Mouse (Mus musculus): ENCODE measurements around the gene Mef2a.

The Mef2a gene

DNA sequence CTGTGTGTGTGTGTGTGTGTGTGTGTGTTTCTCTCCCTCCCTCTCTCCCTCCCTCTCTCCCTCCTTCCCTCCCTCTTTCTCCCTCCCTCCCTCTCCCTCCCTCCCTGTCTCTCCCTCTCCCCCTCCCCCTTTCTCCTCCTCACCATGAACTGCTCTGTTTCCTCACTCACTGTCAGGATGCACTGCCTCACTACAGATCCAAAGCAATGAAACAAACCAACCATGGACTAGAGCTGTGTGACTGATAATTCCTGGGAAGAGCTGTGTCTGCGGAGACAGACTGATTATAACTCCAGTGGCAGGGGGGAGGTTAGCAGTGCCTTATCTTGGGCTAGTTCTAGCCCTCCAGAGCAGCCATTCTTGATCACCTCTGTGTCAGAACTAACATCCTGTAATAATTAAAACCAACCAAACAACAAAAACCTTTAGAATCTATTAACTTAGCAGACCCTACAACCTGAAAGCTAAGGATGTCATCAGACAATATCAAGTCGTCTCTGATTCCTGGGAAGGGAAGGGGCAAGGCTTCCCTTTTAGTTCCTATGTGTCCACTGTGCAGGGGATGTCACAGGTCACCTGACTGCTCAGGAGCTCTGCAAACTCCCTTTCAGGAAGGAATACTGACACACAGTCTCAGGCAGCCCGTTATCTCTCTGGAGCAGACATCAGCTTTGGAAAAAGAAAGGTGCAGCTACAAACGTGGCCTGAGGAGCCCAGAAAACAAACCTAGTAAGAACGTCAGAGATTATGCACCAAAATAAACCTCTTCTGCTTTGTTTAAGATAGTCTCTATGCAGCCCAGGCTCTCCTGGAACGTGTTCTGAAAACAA lies 162.4 kb downstream of the Mef2a start:
- DNase-seq (ENCODE audit: low read depth, low spot score), result no peak

DNA sequence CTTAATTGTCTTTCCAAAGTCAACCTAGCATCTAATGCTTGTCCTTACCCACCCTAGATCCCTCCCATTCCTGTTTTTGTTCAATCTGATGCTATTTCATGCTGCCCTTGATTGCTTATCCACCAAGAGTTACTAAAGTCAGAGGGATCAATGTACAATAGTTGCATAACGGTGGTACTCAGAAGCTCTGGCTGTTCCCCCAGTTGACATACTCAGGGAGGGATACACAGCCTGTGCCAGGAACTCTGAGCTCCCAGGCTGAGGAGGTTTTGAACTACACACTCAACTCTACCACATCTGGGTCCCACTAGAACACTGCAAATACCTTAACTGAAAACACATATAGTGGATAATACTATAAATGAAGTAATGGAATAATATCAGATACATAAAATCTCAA lies 164.3 kb downstream of the Mef2a start:
- no peak for DNase-seq (ENCODE audit: low read depth, low spot score)

DNA sequence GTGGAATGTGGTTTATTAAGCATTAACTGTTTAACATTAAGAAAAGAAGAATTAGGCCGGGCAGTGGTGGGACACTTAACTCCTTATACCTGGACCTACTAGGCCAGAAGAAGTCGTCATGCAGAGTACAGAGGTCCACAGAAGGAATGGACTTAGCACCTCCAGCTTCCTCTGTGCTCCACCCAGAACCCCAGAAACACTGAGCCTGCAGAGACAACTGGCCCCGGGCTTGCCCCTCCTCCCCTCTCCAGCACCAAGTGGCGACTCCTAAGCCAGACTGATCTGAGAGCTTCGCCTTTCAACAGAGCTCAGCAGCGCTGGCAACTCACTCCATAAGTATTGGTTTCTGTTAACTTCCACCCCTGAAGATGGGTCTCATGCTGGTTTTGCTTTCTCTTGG lies 165.0 kb downstream of the Mef2a start:
- DNase-seq (ENCODE audit: low read depth, low spot score), result no peak

DNA sequence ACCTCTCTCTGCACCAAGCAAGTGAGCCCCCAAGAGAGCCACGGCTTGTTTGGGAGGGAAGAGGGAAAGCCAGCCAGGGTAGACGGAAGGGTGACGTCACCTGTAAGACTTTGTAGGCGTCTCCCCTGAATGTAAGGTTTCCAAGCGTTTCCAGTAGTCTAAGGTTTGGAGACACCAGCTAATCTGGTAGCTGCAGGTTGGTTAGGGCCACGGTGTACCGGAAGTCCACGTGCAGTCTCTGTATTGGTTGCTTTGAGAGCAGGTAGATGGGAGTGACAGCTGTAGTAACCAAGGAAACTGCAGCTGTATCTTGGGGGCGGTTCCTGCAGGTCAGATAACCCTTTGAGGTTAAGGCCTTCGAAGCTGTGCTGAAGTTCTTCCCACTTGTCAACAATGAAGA lies 166.2 kb downstream of the Mef2a start:
- no peak for DNase-seq (ENCODE audit: low read depth, low spot score)

DNA sequence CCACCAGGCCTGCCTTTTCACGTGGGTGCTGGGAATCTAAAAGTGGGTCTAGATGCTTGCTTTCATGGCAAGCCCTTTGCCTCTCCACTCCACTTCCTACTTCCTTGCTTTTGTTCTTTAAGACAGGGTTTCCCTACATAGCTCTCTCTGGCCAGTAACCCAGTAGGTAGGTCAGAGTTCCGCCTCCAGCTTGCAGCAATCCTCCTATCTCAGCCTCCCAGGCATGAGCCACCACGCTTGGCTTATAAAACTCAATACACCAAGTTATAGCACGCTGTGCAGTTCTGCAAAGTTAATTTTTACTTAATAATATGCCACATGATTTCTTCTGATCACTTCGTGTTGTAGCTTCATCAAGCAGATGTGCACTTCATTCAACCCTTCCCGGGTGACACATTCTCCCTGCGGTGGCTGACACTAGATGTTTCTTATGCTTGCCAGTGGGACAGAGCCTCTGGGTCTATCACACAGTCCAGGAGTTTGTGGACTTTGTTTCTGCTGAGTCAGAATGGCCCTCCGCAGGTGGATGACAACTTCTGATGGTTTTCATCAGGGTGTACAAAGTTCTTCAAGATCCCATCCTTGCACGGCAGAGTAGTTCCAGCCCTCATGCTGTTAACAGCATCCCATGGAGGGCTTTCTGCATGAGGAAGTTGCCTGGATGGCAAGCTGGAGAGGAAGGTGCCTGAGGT lies 166.8 kb downstream of the Mef2a start:
- DNase-seq (ENCODE audit: low read depth, low spot score), result no peak

DNA sequence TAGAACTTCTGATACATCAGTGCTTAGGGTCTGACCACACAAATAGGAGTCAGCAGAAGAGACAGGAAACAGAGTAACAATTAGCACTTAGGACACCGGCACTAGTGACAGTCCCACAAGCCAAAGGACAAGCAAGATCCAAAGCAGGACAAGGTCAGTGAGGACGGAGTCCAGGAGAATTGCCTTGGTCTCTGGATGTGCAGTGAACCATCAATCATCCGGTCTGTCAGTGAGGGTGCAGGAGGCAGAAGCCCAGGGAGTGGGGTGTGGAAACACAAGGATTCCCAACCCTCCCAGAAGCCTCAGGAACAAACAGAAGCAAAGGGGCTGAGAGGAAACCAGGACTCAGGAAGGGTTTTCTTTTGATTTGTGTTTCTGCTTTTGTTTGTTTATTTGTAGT lies 169.0 kb downstream of the Mef2a start:
- no peak for DNase-seq (ENCODE audit: low read depth, low spot score)

DNA sequence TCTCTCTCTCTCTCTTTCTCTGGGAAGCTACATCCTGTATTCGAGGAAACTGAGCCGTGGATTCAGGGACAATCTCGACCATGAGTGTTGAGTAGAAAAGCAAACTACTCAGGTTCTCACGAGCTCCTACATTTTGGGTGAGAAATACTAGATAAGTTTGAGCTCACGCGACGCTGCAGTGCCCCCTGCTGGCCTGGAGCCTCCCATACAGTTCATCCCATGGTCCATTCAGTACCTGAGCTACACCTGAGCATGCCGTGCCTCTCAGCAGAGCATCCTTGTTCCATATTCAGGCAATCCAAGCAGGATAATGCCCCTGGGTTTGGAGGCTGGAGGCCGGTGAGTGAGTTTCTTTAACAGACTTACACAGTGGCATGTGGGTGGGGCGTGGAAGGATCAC lies 173.2 kb downstream of the Mef2a start:
- DNase-seq (ENCODE audit: low read depth, low spot score), result no peak

DNA sequence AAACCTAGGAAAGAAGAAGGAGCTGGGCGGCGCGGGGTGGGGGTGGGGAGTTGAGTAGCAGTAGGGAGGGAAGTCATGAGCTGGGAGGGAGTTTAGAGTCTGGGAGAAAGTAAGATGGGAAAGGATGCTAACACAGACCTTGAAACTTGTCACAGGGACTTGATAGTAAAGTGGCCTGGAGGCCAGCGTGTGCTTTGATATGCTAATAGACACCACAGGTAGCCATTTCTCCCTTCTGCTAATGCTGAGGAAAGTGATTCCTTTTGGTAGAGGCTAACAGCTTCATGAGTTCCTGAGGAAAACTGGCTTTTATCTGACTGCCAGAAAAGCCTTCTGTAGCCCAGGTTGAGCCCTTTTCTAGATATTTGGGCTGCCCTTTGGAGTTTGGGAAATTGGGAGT lies 188.9 kb downstream of the Mef2a start:
- no peak for DNase-seq (ENCODE audit: low read depth, low spot score)
